Mouse (Mus musculus) olfactory bulb, adult 2 months (tissue): Measurements from ENCODE around the gene Gm20825. TPM values are rescaled to one million over a fixed set of nuclear protein-coding genes. Genes with fewer than 3 reads are reported as not detected.
"Not testable (repeated sequence)": the region's sequence is repeated elsewhere in the genome, so short reads cannot be mapped to it uniquely, and the experiment has no call there.

Source experiments
- H3K27ac ChIP-seq: fragments of 200-500 bp; 2 replicates; pipeline ENCODE4 v1.5.1; 2012; ENCODE audit warnings: low read depth, low read length; ENCODE audit not compliant: insufficient read depth
- H3K4me1 ChIP-seq: fragments of 200-500 bp; 2 replicates; pipeline ENCODE4 v1.6.1; 2012; ENCODE audit warnings: low read length; ENCODE audit not compliant: control insufficient read depth, insufficient read depth
- H3K4me3 ChIP-seq: fragments of 200-500 bp; 2 replicates; pipeline ENCODE4 v1.5.1; 2012; ENCODE audit warnings: mild to moderate bottlenecking, low read depth, low read length, moderate library complexity; ENCODE audit not compliant: insufficient read depth
- WGBS: fragments of 180-500 bp; shearing (Covaris S2); methylation state at CpG from one replicate; pipeline ENCODE4 v1.1.7; 2018; 5-methylcytosine and 5-hydroxymethylcytosine counted together
- polyA plus RNA-seq: library from polyadenylated mRNA; stranded (reverse); fragments of >200 nt; gene quantifications from 2 replicates; pipeline ENCODE4 v1.2.4, GENCODE M21; 2012; ENCODE audit warnings: low replicate concordance; ENCODE audit not compliant: missing spikeins, insufficient read depth, insufficient read length

Gene Gm20825
- polyA plus RNA-seq = not detected in 2 replicates

GRCm38 (mm10) chrY:8071407-8071806, at the start of gene Gm20825:
Gene Gm20825 (minus strand): TSS chrY:8071507.
- H3K27ac ChIP-seq, H3K4me3 ChIP-seq, H3K4me1 ChIP-seq: not testable (repeated sequence)
- WGBS = 78% methylated on average over 3 of the region's 4 CpGs

Other genes starting within 250 kb of the Gm20825 start
- not detected in 2 replicates for gene Gm29049, start 74.3 kb downstream of the Gm20825 start, polyA plus RNA-seq
- gene Gm20824, start 186.4 kb upstream of the Gm20825 start, polyA plus RNA-seq = not detected in 2 replicates